Mouse (Mus musculus) stomach, embryonic 14.5 days (tissue): ENCODE data around the gene Oasl1. TPM values are rescaled to one million over a fixed set of nuclear protein-coding genes. Genes with fewer than 3 reads are reported as not detected.

ENCODE experiments used
- ATAC-seq: fragments of 200-750 bp; cut with Nextera tagmentation; 2 replicates; pipeline ENCODE4 v1.8.0; 2017; ENCODE audit warnings: low read depth, moderate TSS enrichment; ENCODE audit not compliant: insufficient number of reproducible peaks, insufficient read depth, low FRiP score
- H3K27ac ChIP-seq: fragments of 300-500 bp; sonication (generic); 2 replicates; pipeline ENCODE4 v1.5.1; 2014; ENCODE audit warnings: mild to moderate bottlenecking, low read length, moderate library complexity, mixed read lengths
- H3K27me3 ChIP-seq: fragments of 300-500 bp; sonication (generic); 2 replicates; pipeline ENCODE4 v1.6.1; 2014; ENCODE audit warnings: low read length, control low read depth, mixed read lengths; ENCODE audit not compliant: control insufficient read depth, insufficient read depth
- H3K36me3 ChIP-seq: fragments of 300-500 bp; sonication (generic); 2 replicates; pipeline ENCODE4 v1.6.1; 2014; ENCODE audit warnings: mild to moderate bottlenecking, control low read depth, low read length, moderate library complexity, mixed read lengths; ENCODE audit not compliant: control insufficient read depth, insufficient read depth
- H3K4me1 ChIP-seq: fragments of 300-500 bp; sonication (generic); 2 replicates; pipeline ENCODE4 v1.6.1; 2014; ENCODE audit warnings: low read length, control low read depth, mixed read lengths; ENCODE audit not compliant: control insufficient read depth, insufficient read depth
- H3K4me2 ChIP-seq: fragments of 300-500 bp; sonication (generic); replicated peaks from 2 replicates; pipeline ENCODE4 v1.6.1; 2014; ENCODE audit warnings: low read depth, low read length, control low read depth
- H3K4me3 ChIP-seq: fragments of 300-500 bp; sonication (generic); 2 replicates; pipeline ENCODE4 v1.5.1; 2014; ENCODE audit warnings: low read depth, low read length, control low read depth
- H3K9ac ChIP-seq: fragments of 300-500 bp; sonication (generic); replicated peaks from 2 replicates; pipeline ENCODE4 v1.6.1; 2014; ENCODE audit warnings: low read depth, mild to moderate bottlenecking, control low read depth, low read length, moderate library complexity, mixed read lengths
- H3K9me3 ChIP-seq: fragments of 300-500 bp; sonication (generic); 2 replicates; pipeline ENCODE4 v1.6.1; 2016; ENCODE audit warnings: low read depth, low read length, control low read depth; ENCODE audit not compliant: control insufficient read depth
- WGBS: fragments of 180-500 bp; shearing (Covaris S2); extraction: QIAGEN DNeasy Blood & Tissue Kit; methylation state at CpG from one replicate; pipeline ENCODE4 v1.1.7; 2014; 5-methylcytosine and 5-hydroxymethylcytosine counted together
- polyA plus RNA-seq: library from polyadenylated mRNA; unstranded; fragments of >200 nt; fragmentation: Nextera tagmentation; extraction: Ambion mirVana; gene quantifications from 2 replicates; pipeline ENCODE4 v1.2.1, GENCODE M21; 2014

Oasl1 gene
- polyA plus RNA-seq, 1 experiment from 2014 or later, result 0.75 TPM

- Histone ChIP-seq H3K4me1 (no peaks in the 10 kb centered on the region), H3K27ac (no peak overlapping the region), H3K27me3 (no peaks in the 10 kb centered on the region), H3K36me3 (no peaks in the 10 kb centered on the region), H3K9ac (no peak overlapping the region), H3K9me3 (no peaks in the 10 kb centered on the region), H3K4me2 (no peak overlapping the region), H3K4me3 (no peak overlapping the region)
- no peak for ATAC-seq
- 88% methylated on average over 4 of the region's 4 CpGs for WGBS
Measured at GRCm38 (mm10) chr5:114895542-114895941, 27.5 kb upstream of the Oasl1 start.

GRCm38 (mm10) chr5:114896688-114897373, 26.2 kb upstream of the Oasl1 start, which contains the start of gene Oasl2:
Gene Oasl2 (plus strand): TSS chr5:114896936.
- WGBS, result 57% methylated on average over 13 of the region's 13 CpGs

GRCm38 (mm10) chr5:114897374-114897793, 25.7 kb upstream of the Oasl1 start:
- Histone ChIP-seq H3K27me3 (no peaks in the 10 kb centered on the region), H3K4me1 (no peaks in the 10 kb centered on the region), H3K27ac (no peak overlapping the region), H3K4me3 (peak overlapping the region; percentile 10; the same call in 1 of the 2 replicates), H3K9ac (no peak overlapping the region), H3K4me2 (peak overlapping the region; percentile 26), H3K9me3 (no peaks in the 10 kb centered on the region), H3K36me3 (no peaks in the 10 kb centered on the region)
- WGBS, result 14% methylated on average over 7 of the region's 7 CpGs
- ATAC-seq, result no peak

More at GRCm38 (mm10) chr5:114896688-114897373, 26.2 kb upstream of the Oasl1 start, which contains the start of gene Oasl2:
- no peak within 1 kb of the TSS for H3K27ac ChIP-seq
- H3K4me2 ChIP-seq, result peak within 1 kb of the TSS; percentile 26
- H3K36me3 ChIP-seq, result no peaks in the 10 kb centered on the region
- H3K4me3 ChIP-seq, result peak within 1 kb of the TSS; percentile 10; the same call in 1 of the 2 replicates
- H3K9me3 ChIP-seq, result no peaks in the 10 kb centered on the region
- no peak for ATAC-seq
- H3K4me1 ChIP-seq, result no peaks in the 10 kb centered on the region
- no peak within 1 kb of the TSS for H3K9ac ChIP-seq
- H3K27me3 ChIP-seq, result no peaks in the 10 kb centered on the region

- H3K9me3 ChIP-seq, result no peaks in the 10 kb centered on the region
- no peak overlapping the region for H3K4me3 ChIP-seq
- H3K4me1 ChIP-seq, result no peaks in the 10 kb centered on the region
- 60% methylated on average over 7 of the region's 7 CpGs for WGBS
- no peak overlapping the region for H3K27ac ChIP-seq
- no peaks in the 10 kb centered on the region for H3K27me3 ChIP-seq
- H3K9ac ChIP-seq, result no peak overlapping the region
- no peaks in the 10 kb centered on the region for H3K36me3 ChIP-seq
- H3K4me2 ChIP-seq, result no peak overlapping the region
- ATAC-seq, result no peak
Measured at GRCm38 (mm10) chr5:114898857-114899256, 24.2 kb upstream of the Oasl1 start.

GRCm38 (mm10) chr5:114902413-114902812, 20.6 kb upstream of the Oasl1 start:
- ATAC-seq, result no peak
- H3K27ac ChIP-seq, result no peak overlapping the region
- peaks cover 3% of the 10 kb centered on the region; the same call in 1 of the 2 replicates for H3K9me3 ChIP-seq
- H3K36me3 ChIP-seq, result no peaks in the 10 kb centered on the region
- H3K9ac ChIP-seq, result no peak overlapping the region
- H3K4me1 ChIP-seq, result no peaks in the 10 kb centered on the region
- no peak overlapping the region for H3K4me3 ChIP-seq
- no peaks in the 10 kb centered on the region for H3K27me3 ChIP-seq
- 48% methylated on average over 1 of the region's 1 CpGs for WGBS
- no peak overlapping the region for H3K4me2 ChIP-seq

GRCm38 (mm10) chr5:114908598-114909305, 14.3 kb upstream of the Oasl1 start:
- ATAC-seq, result no peak
- H3K27ac ChIP-seq, result no peak overlapping the region
- no peaks in the 10 kb centered on the region for H3K36me3 ChIP-seq
- peaks cover 3% of the 10 kb centered on the region; the same call in 1 of the 2 replicates for H3K9me3 ChIP-seq
- H3K4me1 ChIP-seq, result no peaks in the 10 kb centered on the region
- H3K4me2 ChIP-seq, result no peak overlapping the region
- no peaks in the 10 kb centered on the region for H3K27me3 ChIP-seq
- no peak overlapping the region for H3K9ac ChIP-seq
- WGBS, result 49% methylated on average over 13 of the region's 13 CpGs
- no peak overlapping the region for H3K4me3 ChIP-seq

GRCm38 (mm10) chr5:114913686-114914085, 9.4 kb upstream of the Oasl1 start:
- Histone ChIP-seq H3K9me3 (no peaks in the 10 kb centered on the region), H3K9ac (no peak overlapping the region), H3K4me1 (no peaks in the 10 kb centered on the region), H3K4me3 (no peak overlapping the region), H3K27me3 (no peaks in the 10 kb centered on the region), H3K4me2 (no peak overlapping the region), H3K36me3 (no peaks in the 10 kb centered on the region), H3K27ac (no peak overlapping the region)
- ATAC-seq, result no peak
- 78% methylated on average over 4 of the region's 4 CpGs for WGBS

- H3K4me2 ChIP-seq, result no peak overlapping the region
- 52% methylated on average over 8 of the region's 8 CpGs for WGBS
- no peak for ATAC-seq
Measured at GRCm38 (mm10) chr5:114914855-114915254, 8.2 kb upstream of the Oasl1 start.

More at GRCm38 (mm10) chr5:114914855-114915254, 8.2 kb upstream of the Oasl1 start:
- Histone ChIP-seq H3K9ac (no peak overlapping the region), H3K4me3 (no peak overlapping the region), H3K9me3 (no peaks in the 10 kb centered on the region), H3K27ac (no peak overlapping the region), H3K27me3 (no peaks in the 10 kb centered on the region), H3K4me1 (no peaks in the 10 kb centered on the region), H3K36me3 (no peaks in the 10 kb centered on the region)
